Mouse (Mus musculus) splenic B cell, adult 2 months (primary cell): ENCODE results near the gene Ccser2.

Experiments
- DNase-seq: peaks from one replicate; pipeline ENCODE4 v3.0.0-alpha.2; 2011; ENCODE audit warnings: low read depth, low spot score
- H3K27me3 ChIP-seq: 2 replicates; pipeline ENCODE4 v1.6.1; 2012; ENCODE audit warnings: mild to moderate bottlenecking, low read length, moderate library complexity, mixed read lengths; ENCODE audit not compliant: control insufficient read depth, poor library complexity, insufficient read depth, severe bottlenecking
- H3K36me3 ChIP-seq: 2 replicates; pipeline ENCODE4 v1.6.1; 2012; ENCODE audit warnings: mild to moderate bottlenecking, low read length, moderate library complexity, mixed read lengths; ENCODE audit not compliant: control insufficient read depth, poor library complexity, insufficient read depth, severe bottlenecking

Gene Ccser2

DNA sequence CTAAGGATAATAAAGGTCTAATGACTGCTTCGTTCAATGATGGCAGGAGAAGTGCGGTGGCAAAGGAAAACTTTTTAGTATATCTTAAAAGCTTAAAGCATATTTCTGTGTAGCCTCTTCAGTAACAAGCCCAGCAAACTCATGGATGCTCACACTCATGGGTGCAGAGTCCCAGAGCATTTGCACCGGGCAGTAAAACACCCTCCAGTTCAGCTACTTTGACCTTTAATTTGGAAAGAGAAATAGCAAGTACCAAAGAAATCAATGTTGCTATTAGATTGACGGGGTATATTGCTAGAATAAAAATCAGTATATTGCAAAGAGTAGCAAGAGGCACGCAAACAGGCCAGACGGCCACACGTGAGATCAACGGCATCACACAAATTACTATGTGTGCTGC lies 48.7 kb downstream of the Ccser2 start:
- no peak for DNase-seq
- Histone ChIP-seq H3K27me3 (no peaks in the 10 kb centered on the region), H3K36me3 (no peaks in the 10 kb centered on the region; the same call in 1 of the 2 replicates)

- DNase-seq, result no peak
- Histone ChIP-seq H3K27me3 (no peaks in the 10 kb centered on the region), H3K36me3 (no peaks in the 10 kb centered on the region; the same call in 1 of the 2 replicates)
Measured at GRCm38 (mm10) chr14:36919146-36919545, 49.4 kb downstream of the Ccser2 start.

DNA sequence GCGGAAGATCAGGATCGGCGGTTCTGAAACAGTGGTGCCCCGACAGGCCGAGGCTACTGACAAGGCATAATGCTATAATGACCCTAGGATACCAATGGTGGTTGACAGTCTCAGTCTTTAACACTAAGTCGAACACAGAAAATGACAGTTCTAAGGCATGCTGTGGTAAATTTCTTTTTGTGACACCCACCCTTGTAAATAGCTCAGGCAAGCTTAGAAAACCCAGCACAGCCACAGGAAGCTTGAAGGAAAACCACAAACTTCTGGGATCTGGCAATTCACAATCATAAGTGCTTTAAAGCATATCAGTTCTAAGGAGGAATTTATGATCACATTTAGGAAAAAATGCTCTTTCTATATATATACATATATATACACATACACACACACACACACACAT lies 53.4 kb downstream of the Ccser2 start:
- Histone ChIP-seq H3K36me3 (no peaks in the 10 kb centered on the region; the same call in 1 of the 2 replicates), H3K27me3 (no peaks in the 10 kb centered on the region)

DNA sequence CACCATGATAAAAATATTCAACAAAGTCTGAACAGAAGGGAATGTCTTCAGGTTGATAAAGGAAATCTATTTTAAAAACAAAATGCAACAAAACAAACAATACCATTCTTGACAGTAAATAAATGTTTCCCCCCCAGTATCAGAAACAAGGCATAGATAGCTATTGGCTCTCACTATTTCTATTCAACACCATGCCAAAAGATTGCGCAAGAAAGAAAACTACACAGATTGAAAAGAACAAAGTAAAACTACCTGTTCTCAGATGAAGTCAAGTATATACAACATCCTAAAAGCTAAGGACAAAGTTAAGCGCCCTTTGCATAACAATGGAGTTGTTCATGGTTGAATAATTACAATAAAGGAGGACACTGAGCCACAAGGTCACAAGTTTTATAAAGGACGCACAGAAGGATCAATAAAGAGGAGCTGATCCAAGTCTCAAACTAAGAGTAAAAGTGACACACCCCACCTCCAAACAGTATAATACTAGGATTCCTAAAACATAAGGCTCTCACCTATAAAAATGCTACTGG lies 54.0 kb downstream of the Ccser2 start:
- no peak for DNase-seq
- Histone ChIP-seq H3K27me3 (no peaks in the 10 kb centered on the region), H3K36me3 (no peaks in the 10 kb centered on the region; the same call in 1 of the 2 replicates)

More for the DNA sequence above, 53.4 kb downstream of the Ccser2 start:
- no peak for DNase-seq

- DNase-seq, result peak; percentile 7
- Histone ChIP-seq H3K36me3 (peaks cover 4% of the 10 kb centered on the region; the same call in 1 of the 2 replicates), H3K27me3 (no peaks in the 10 kb centered on the region)
Measured at GRCm38 (mm10) chr14:36911738-36912137, 56.8 kb downstream of the Ccser2 start.

GRCm38 (mm10) chr14:36905809-36906522 lies 62.6 kb downstream of the Ccser2 start:
- no peak for DNase-seq
- H3K27me3 ChIP-seq, result no peaks in the 10 kb centered on the region
- peaks cover 6% of the 10 kb centered on the region; the same call in 1 of the 2 replicates for H3K36me3 ChIP-seq

DNA sequence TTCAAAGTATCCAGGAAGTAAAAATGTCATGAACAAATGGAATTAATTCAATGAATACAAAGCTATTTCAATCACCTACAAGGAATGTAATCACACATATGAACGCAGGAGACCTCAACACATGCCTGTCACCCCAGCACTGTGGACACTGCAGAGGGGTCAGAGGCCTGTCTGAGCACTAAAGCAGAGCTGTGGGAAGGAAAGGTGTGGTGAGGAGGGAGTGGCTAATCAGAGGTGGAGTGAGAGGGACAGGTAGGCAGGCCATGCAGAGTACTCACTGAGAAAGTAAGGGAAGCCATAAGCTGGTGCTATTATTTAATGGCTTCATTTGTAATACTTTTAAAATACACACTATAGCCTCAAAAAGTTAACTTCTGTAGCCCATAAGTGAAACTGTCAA lies 64.4 kb downstream of the Ccser2 start:
- no peak for DNase-seq

DNA sequence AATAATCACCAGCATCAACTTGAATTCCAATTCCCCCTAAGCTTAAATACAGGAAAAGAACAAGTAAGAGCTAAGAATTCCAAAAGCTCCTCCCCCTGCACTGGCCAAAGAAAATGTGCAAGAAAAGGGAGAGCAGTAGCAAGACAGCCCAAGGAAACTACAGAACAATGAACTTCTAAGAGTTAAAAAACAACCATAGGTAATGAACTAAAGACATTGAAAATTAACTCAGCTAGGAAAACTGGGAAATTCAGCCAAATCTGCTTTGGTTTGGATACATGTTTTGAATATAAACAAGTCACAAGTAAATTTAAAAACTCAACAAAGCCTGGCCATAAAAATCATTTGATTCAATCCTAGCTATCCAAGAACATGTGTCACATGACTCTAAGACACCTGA lies 67.7 kb downstream of the Ccser2 start:
- Histone ChIP-seq H3K36me3 (peaks cover 5% of the 10 kb centered on the region; the same call in 1 of the 2 replicates), H3K27me3 (no peaks in the 10 kb centered on the region)
- no peak for DNase-seq

More for the DNA sequence above, 64.4 kb downstream of the Ccser2 start:
- no peaks in the 10 kb centered on the region for H3K27me3 ChIP-seq
- H3K36me3 ChIP-seq, result peaks cover 9% of the 10 kb centered on the region; the same call in 1 of the 2 replicates

DNA sequence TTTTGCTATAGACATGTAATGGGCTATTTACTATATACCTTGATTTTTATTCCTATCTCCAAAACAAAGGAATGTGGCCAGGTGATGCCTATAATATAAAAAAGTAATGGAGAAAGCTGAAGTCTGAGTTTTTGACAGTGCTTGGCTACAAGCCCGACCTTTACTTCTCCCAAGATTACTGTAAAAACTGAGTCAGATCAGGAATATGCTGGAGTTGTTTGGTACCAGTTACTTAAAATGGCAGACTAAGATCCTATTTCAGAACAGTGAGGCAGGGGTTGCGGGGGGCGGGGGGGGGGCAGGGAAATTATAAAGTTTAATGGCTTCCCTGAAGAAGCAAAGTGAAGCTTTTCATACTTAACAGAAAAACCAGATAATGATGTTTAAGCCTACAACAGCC lies 73.9 kb downstream of the Ccser2 start:
- Histone ChIP-seq H3K27me3 (no peaks in the 10 kb centered on the region), H3K36me3 (peaks cover 11% of the 10 kb centered on the region; the same call in 1 of the 2 replicates)
- DNase-seq, result no peak

- Histone ChIP-seq H3K36me3 (0 out of 2 replicates have a peak, but pooled peaks cover 8% of the 10 kb centered on the region), H3K27me3 (no peaks in the 10 kb centered on the region)
- no peak for DNase-seq
Measured at GRCm38 (mm10) chr14:36892762-36893358, 75.7 kb downstream of the Ccser2 start.

- DNase-seq, result no peak
- Histone ChIP-seq H3K36me3 (0 out of 2 replicates have a peak, but pooled peaks cover 7% of the 10 kb centered on the region), H3K27me3 (no peaks in the 10 kb centered on the region)
Measured at GRCm38 (mm10) chr14:36890130-36890529, 78.4 kb downstream of the Ccser2 start.

GRCm38 (mm10) chr14:36885680-36886079 lies 82.9 kb downstream of the Ccser2 start:
- no peak for DNase-seq
- Histone ChIP-seq H3K36me3 (0 out of 2 replicates have a peak, but pooled peaks cover 5% of the 10 kb centered on the region), H3K27me3 (no peaks in the 10 kb centered on the region; the same call in 1 of the 2 replicates)

DNA sequence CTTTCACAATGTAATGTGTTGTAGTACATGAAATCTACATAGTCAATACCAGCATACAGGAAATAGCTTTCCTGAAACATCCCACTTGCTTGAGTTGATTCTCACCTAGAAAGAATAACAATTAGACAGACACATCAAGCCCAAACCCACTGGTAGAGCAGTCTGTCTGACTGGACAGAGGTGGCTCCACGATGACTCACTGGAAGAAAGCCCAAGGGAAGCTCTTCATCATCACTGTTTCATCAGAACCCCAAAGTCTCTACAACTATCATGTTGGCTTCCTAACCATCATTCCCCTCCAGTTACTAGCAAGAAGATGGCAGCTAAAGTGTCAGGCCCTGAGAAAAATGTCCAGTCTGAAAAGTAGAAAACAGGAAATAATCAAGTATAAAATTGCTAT lies 83.5 kb downstream of the Ccser2 start:
- Histone ChIP-seq H3K27me3 (no peaks in the 10 kb centered on the region; the same call in 1 of the 2 replicates), H3K36me3 (0 out of 2 replicates have a peak, but pooled peaks cover 5% of the 10 kb centered on the region)
- DNase-seq, result no peak

GRCm38 (mm10) chr14:36883576-36883975 lies 85.0 kb downstream of the Ccser2 start:
- no peaks in the 10 kb centered on the region; the same call in 1 of the 2 replicates for H3K27me3 ChIP-seq
- DNase-seq, result no peak
- peaks cover 3% of the 10 kb centered on the region; the same call in 1 of the 2 replicates for H3K36me3 ChIP-seq

DNA sequence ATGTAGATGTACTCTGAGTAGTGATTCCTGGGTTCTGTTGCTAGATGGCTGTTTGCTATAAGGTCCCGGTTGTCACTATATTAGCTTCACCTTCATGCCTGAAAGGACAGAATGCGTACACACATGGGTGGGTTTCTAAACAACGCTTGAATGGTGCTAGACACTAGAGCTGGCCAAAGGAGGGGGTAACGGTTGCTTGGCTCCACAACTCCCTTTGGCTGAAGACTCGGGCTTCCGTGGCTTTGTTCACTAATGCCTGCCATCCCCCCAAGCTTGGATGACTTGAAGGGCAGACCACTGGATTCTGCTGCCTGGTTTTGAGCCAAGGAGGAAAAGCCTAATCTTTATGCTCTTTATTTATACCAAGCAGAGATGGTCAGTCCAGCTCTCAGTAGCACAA lies 98.3 kb downstream of the Ccser2 start:
- peak; percentile 19 for DNase-seq
- H3K36me3 ChIP-seq, result no peaks in the 10 kb centered on the region
- H3K27me3 ChIP-seq, result no peaks in the 10 kb centered on the region
